Comparison of ENCODE assay signal across 8 mouse cellular contexts in the genomic region with DNA sequence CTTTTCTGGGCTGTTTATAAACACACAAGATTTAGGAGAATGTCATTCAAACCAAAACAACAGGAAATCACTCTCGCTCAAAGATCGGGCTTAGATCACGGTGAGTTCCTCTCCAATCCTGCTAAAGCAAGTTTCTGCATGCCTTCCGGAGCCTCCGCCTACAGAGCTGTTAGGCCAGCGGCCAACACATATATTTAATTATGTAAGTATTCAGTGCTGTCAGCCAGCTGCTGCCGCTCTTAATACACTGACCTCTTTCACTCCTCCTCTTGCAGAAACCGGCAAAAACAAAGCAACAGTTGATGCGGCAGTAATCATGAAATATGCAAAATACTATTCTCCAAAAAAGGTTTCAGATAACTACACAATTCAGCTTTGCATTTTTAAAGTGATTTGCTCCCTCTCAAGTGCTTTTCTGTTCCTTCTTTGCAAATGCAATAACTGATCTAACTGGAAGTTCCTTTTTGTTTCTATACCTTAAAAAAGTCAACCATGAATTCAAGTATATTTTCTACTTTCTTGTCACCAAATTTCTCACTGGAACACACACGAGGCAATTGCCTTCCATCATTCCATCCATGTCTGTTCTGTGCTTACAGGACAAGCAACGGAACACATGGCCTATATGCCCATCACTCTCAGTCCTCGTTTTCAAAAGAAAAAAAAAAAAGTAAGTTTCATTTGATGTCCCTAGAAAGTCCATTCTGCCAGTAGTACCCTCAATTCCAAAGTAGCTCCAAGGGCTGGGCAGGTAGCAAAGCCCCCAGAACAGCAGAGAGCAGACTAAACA.
DNase-seq lines count a peak whose midpoint lies in the region; ATAC-seq and TF ChIP-seq lines count a peak whose summit lies in the region.

No protein-coding gene starts in this region.

- H3K4me3 ChIP-seq in hindbrain, embryonic 14.5 days (replicated peaks; ENCODE audit: low read length), result no peak overlapping the region
- peak overlapping the region; percentile 2; the same call in 1 of the 2 replicates for H3K4me3 ChIP-seq in left cerebral cortex, adult 2 months
- no peak overlapping the region for H3K4me3 ChIP-seq in midbrain, embryonic 12.5 days

- no peak overlapping the region; the same call in 1 of the 2 replicates for H3K27ac ChIP-seq in hindbrain, embryonic 14.5 days
- no peak overlapping the region for H3K27ac ChIP-seq in left cerebral cortex, adult 2 months
- peak overlapping the region; percentile 42 for H3K27ac ChIP-seq in midbrain, embryonic 12.5 days (replicated peaks)

- peak; percentile 9 for DNase-seq in gastrocnemius, postnatal 14 days
- no peak for DNase-seq in gastrocnemius, postnatal 10 days
- DNase-seq in ES-CJ7 (ENCODE audit: low read depth, low spot score), result peak; percentile 21
- peak; percentile 91 for DNase-seq in fat pad, adult 2 months (ENCODE audit: extremely low read depth, low read depth, low spot score)
- peak; percentile 73 for DNase-seq in hindbrain, embryonic 14.5 days (ENCODE audit: low spot score)
- DNase-seq in left cerebral cortex, adult 2 months (ENCODE audit: extremely low spot score in 1 of 2, low spot score in 2 of 2), result peak; percentile 32 to 39
- DNase-seq in thymus, postnatal 4 days, result peak; percentile 34

- H3K9me3 ChIP-seq in hindbrain, embryonic 14.5 days (ENCODE audit: control insufficient read depth, low read length), result no peaks in the 10 kb centered on the region
- H3K9me3 ChIP-seq in midbrain, embryonic 12.5 days, result no peaks in the 10 kb centered on the region

- WGBS in hindbrain, embryonic 14.5 days, result 16% methylated on average over 12 of the region's 12 CpGs
- WGBS in midbrain, embryonic 12.5 days, result 38% methylated on average over 12 of the region's 12 CpGs

- no peak for TF ChIP-seq CTCF in left cerebral cortex, adult 2 months (IDR thresholded peaks at IDR 0.05)

- peaks cover 23% of the 10 kb centered on the region for H3K4me1 ChIP-seq in hindbrain, embryonic 14.5 days (replicated peaks; ENCODE audit: control insufficient read depth, insufficient read depth, low read length)
- H3K4me1 ChIP-seq in midbrain, embryonic 12.5 days, result peaks cover 25% of the 10 kb centered on the region; the same call in 1 of the 2 replicates

- no peak overlapping the region for H3K4me2 ChIP-seq in hindbrain, embryonic 14.5 days (replicated peaks)
- H3K4me2 ChIP-seq in midbrain, embryonic 12.5 days (replicated peaks), result no peak overlapping the region

- no peak overlapping the region for H3K9ac ChIP-seq in hindbrain, embryonic 14.5 days
- H3K9ac ChIP-seq in midbrain, embryonic 12.5 days (replicated peaks), result no peak overlapping the region

- intact Hi-C loops in gastrocnemius, postnatal 14 days (cut with DNase I; ENCODE audit: low total_unique reads), result no loop called here
- intact Hi-C loops in left cerebral cortex, adult 2 months (cut with DNase I), result no loop called here

- H3K36me3 ChIP-seq in hindbrain, embryonic 14.5 days (replicated peaks; ENCODE audit: control insufficient read depth, insufficient read depth), result no peaks in the 10 kb centered on the region
- H3K36me3 ChIP-seq in midbrain, embryonic 12.5 days, result no peaks in the 10 kb centered on the region

- no peaks in the 10 kb centered on the region for H3K27me3 ChIP-seq in hindbrain, embryonic 14.5 days (ENCODE audit: control insufficient read depth, insufficient read depth, low read length)
- no peaks in the 10 kb centered on the region for H3K27me3 ChIP-seq in midbrain, embryonic 12.5 days

- ATAC-seq in hindbrain, embryonic 14.5 days (ENCODE audit: low FRiP score), result peak; percentile 80; the same call in 1 of the 2 replicates
- peak; percentile 72 for ATAC-seq in midbrain, embryonic 12.5 days (ENCODE audit: low FRiP score, low read depth)
